In the genomic region with DNA sequence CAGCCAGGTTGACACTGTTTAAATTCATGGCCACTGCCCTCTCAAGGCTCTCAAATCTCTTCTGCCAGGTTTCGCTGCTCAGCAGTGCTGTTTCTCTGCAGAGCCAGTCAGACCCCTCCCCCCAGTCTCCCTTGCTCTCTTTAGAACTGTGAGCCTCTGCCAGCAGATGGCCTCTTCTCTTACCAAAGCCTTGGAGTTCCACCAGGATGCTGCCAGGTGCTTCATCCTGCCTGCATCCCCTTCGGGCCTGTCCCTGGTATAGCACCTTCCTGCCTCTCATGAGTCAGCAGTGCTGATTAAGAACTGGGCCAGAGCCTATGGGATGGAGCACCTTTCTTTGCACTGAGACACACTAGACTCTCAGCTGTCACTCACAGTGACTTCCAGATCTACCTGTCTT, we compare ENCODE assay signal across 12 mouse cellular contexts.
A peak's percentile ranks its signal among the peaks of the same experiment; 100 is the strongest.
DNase-seq lines count a peak whose midpoint lies in the region; ATAC-seq and TF ChIP-seq lines count a peak whose summit lies in the region.
"Had no signal": no experiment of that assay in that cellular context is flagged by ENCODE, and none has a peak within 500 bp of the region (broad histone marks: within the 10 kb centered on the region; RNA-seq: fewer than 3 reads in every experiment).

No protein-coding gene starts in this region.

- H3K9ac ChIP-seq in midbrain, postnatal 0 days (replicated peaks; ENCODE audit: low read length, poor library complexity, severe bottlenecking), result no peak overlapping the region
- H3K9ac ChIP-seq in midbrain, embryonic 14.5 days (replicated peaks; ENCODE audit: low read length), result no peak overlapping the region
- H3K9ac ChIP-seq in stomach, embryonic 15.5 days, result no peak overlapping the region
- H3K9ac ChIP-seq: forebrain, embryonic 15.5 days; heart, embryonic 15.5 days had no signal

- H3K4me3 ChIP-seq in midbrain, postnatal 0 days (ENCODE audit: low read depth, low read length), result no peak overlapping the region
- H3K4me3 ChIP-seq in midbrain, embryonic 14.5 days (replicated peaks; ENCODE audit: low read depth, low read length), result no peak overlapping the region
- no peak overlapping the region for H3K4me3 ChIP-seq in stomach, embryonic 15.5 days (replicated peaks)
- H3K4me3 ChIP-seq: forebrain, embryonic 15.5 days; heart, embryonic 15.5 days had no signal

- H3K27ac ChIP-seq in midbrain, postnatal 0 days (ENCODE audit: low read depth, low read length), result no peak overlapping the region
- H3K27ac ChIP-seq in midbrain, embryonic 14.5 days (replicated peaks; ENCODE audit: low read depth, low read length), result no peak overlapping the region
- no peak overlapping the region for H3K27ac ChIP-seq in stomach, embryonic 15.5 days
- H3K27ac ChIP-seq: forebrain, embryonic 15.5 days; heart, embryonic 15.5 days had no signal

- no peaks in the 10 kb centered on the region for H3K27me3 ChIP-seq in midbrain, postnatal 0 days (ENCODE audit: insufficient read depth, low read length)
- no peaks in the 10 kb centered on the region for H3K27me3 ChIP-seq in midbrain, embryonic 14.5 days (ENCODE audit: control insufficient read depth, insufficient read depth, low read length)
- no peaks in the 10 kb centered on the region for H3K27me3 ChIP-seq in stomach, embryonic 15.5 days (replicated peaks)
- H3K27me3 ChIP-seq: forebrain, embryonic 15.5 days; heart, embryonic 15.5 days had no signal

- no peak overlapping the region for H3K4me2 ChIP-seq in midbrain, postnatal 0 days (ENCODE audit: low read depth, low read length, poor library complexity, severe bottlenecking)
- H3K4me2 ChIP-seq in midbrain, embryonic 14.5 days (ENCODE audit: low read length), result no peak overlapping the region
- H3K4me2 ChIP-seq in stomach, embryonic 15.5 days, result no peak overlapping the region
- H3K4me2 ChIP-seq: forebrain, embryonic 15.5 days; heart, embryonic 15.5 days had no signal

- no peak for DNase-seq in frontal cortex, postnatal 36 days (ENCODE audit: low spot score in 2 of 2)
- DNase-seq in midbrain, postnatal 0 days (ENCODE audit: low spot score), result peak; percentile 9
- no peak for DNase-seq in midbrain, embryonic 14.5 days
- DNase-seq in cerebellum, adult 9-10 months, result peak; percentile 12
- DNase-seq in kidney, postnatal 25 days, result no peak
- DNase-seq: gastrocnemius, postnatal 25 days; layer of hippocampus, postnatal 36 days; lung, adult 18-20 months had no signal

- no peaks in the 10 kb centered on the region for H3K4me1 ChIP-seq in midbrain, postnatal 0 days (ENCODE audit: insufficient read depth, low read length)
- no peaks in the 10 kb centered on the region for H3K4me1 ChIP-seq in midbrain, embryonic 14.5 days (ENCODE audit: control insufficient read depth, insufficient read depth, low read length)
- H3K4me1 ChIP-seq in stomach, embryonic 15.5 days, result no peaks in the 10 kb centered on the region
- H3K4me1 ChIP-seq: heart, embryonic 15.5 days had no signal

- H3K36me3 ChIP-seq in midbrain, postnatal 0 days (ENCODE audit: insufficient read depth, low read length), result peaks cover 5% of the 10 kb centered on the region; the same call in 1 of the 2 replicates
- no peaks in the 10 kb centered on the region for H3K36me3 ChIP-seq in midbrain, embryonic 14.5 days (ENCODE audit: control insufficient read depth, insufficient read depth, low read length)
- H3K36me3 ChIP-seq in stomach, embryonic 15.5 days, result peaks cover 9% of the 10 kb centered on the region; the same call in 1 of the 2 replicates
- H3K36me3 ChIP-seq: forebrain, embryonic 15.5 days had no signal

- no peaks in the 10 kb centered on the region for H3K9me3 ChIP-seq in midbrain, postnatal 0 days (ENCODE audit: low read length)
- no peaks in the 10 kb centered on the region for H3K9me3 ChIP-seq in midbrain, embryonic 14.5 days (ENCODE audit: control insufficient read depth, low read length)
- H3K9me3 ChIP-seq in stomach, embryonic 15.5 days, result no peaks in the 10 kb centered on the region
- H3K9me3 ChIP-seq: forebrain, embryonic 15.5 days; heart, embryonic 15.5 days had no signal

- TF ChIP-seq CTCF in midbrain, postnatal 0 days (IDR thresholded peaks at IDR 0.05), result no peak

- 41% methylated on average over 2 of the region's 2 CpGs for WGBS in midbrain, postnatal 0 days
- 56% methylated on average over 2 of the region's 2 CpGs for WGBS in midbrain, embryonic 14.5 days
- WGBS in stomach, embryonic 15.5 days, result 75% methylated on average over 2 of the region's 2 CpGs

- peak; percentile 34; the same call in 1 of the 2 replicates for ATAC-seq in frontal cortex, adult (ENCODE audit: low TSS enrichment)
- no peak for ATAC-seq in midbrain, postnatal 0 days (ENCODE audit: low FRiP score)
- no peak for ATAC-seq in midbrain, embryonic 14.5 days (ENCODE audit: low FRiP score, low TSS enrichment)
- ATAC-seq in stomach, embryonic 15.5 days (ENCODE audit: insufficient read depth, low FRiP score, low read depth), result peak; percentile 18; the same call in 1 of the 2 replicates
- ATAC-seq: forebrain, embryonic 15.5 days had no signal

Comparison
In these comparisons a context has a peak if more than half of its experiments do, and no peak if none do; other contexts are left out.
1. DNase-seq: peak in midbrain, postnatal 0 days (single experiment) and cerebellum, adult 9-10 months (single experiment); none in frontal cortex, postnatal 36 days (0 of 2), midbrain, embryonic 14.5 days (single experiment) and kidney, postnatal 25 days (0 of 2).
2. ATAC-seq: peak in frontal cortex, adult (single experiment) and stomach, embryonic 15.5 days (single experiment); none in midbrain, postnatal 0 days (single experiment) and midbrain, embryonic 14.5 days (single experiment).